Mouse (Mus musculus) liver, embryonic 12.5 days (tissue): Measurements from ENCODE around the gene Mup22. TPM values are rescaled to one million over a fixed set of nuclear protein-coding genes. Genes with fewer than 3 reads are reported as not detected.
"Not testable (repeated sequence)": the region's sequence is repeated elsewhere in the genome, so short reads cannot be mapped to it uniquely, and the experiment has no call there.

Source experiments
- ATAC-seq: fragments of 200-750 bp; cut with Nextera tagmentation; 2 replicates; pipeline ENCODE4 v1.8.0; 2017; ENCODE audit warnings: moderate number of reproducible peaks, mild to moderate bottlenecking, moderate library complexity
- H3K27ac ChIP-seq: fragments of 300-500 bp; sonication (generic); 2 replicates; pipeline ENCODE4 v1.5.1; 2016; ENCODE audit warnings: mild to moderate bottlenecking
- H3K27me3 ChIP-seq: fragments of 300-500 bp; sonication (generic); replicated peaks from 2 replicates; pipeline ENCODE4 v1.6.1; 2016; ENCODE audit warnings: mild to moderate bottlenecking, moderate library complexity
- H3K36me3 ChIP-seq: fragments of 300-500 bp; sonication (generic); 2 replicates; pipeline ENCODE4 v1.6.1; 2016; ENCODE audit warnings: mild to moderate bottlenecking, moderate library complexity
- H3K4me1 ChIP-seq: fragments of 300-500 bp; sonication (generic); 2 replicates; pipeline ENCODE4 v1.6.1; 2016
- H3K4me2 ChIP-seq: fragments of 300-500 bp; sonication (generic); 2 replicates; pipeline ENCODE4 v1.6.1; 2016; ENCODE audit warnings: mild to moderate bottlenecking, moderate library complexity
- H3K4me3 ChIP-seq: fragments of 300-500 bp; sonication (generic); 2 replicates; pipeline ENCODE4 v1.5.1; 2016; ENCODE audit warnings: mild to moderate bottlenecking, moderate library complexity
- H3K9ac ChIP-seq: fragments of 300-500 bp; sonication (generic); 2 replicates; pipeline ENCODE4 v1.6.1; 2016; ENCODE audit warnings: mild to moderate bottlenecking, moderate library complexity
- H3K9me3 ChIP-seq: fragments of 300-500 bp; sonication (generic); replicated peaks from 2 replicates; pipeline ENCODE4 v1.6.1; 2016; ENCODE audit warnings: mild to moderate bottlenecking, moderate library complexity
- WGBS: fragments of 180-500 bp; shearing (Covaris S2); methylation state at CpG from one replicate; pipeline ENCODE4 v1.1.7; 2016; ENCODE audit not compliant: insufficient replicate concordance; 5-methylcytosine and 5-hydroxymethylcytosine counted together
- polyA plus RNA-seq: library from polyadenylated mRNA; unstranded; fragments of >200 nt; fragmentation: Nextera tagmentation; extraction: Ambion mirVana; gene quantifications from 2 replicates; pipeline ENCODE4 v1.2.1, GENCODE M21; 2016

Gene Mup22
- polyA plus RNA-seq: not detected in 2 replicates

GRCm38 (mm10) chr4:60821363-60821762, at the start of gene Mup22:
Mup22 (minus strand) TSS chr4:60821463.
- H3K4me2 ChIP-seq, H3K27ac ChIP-seq, ATAC-seq, H3K4me3 ChIP-seq, H3K4me1 ChIP-seq, H3K36me3 ChIP-seq, H3K9me3 ChIP-seq, H3K9ac ChIP-seq, H3K27me3 ChIP-seq: not testable (repeated sequence)
- 73% methylated on average over 4 of the region's 4 CpGs for WGBS

GRCm38 (mm10) chr4:60840889-60841288, 19.6 kb upstream of the Mup22 start:
- not testable (repeated sequence) for H3K9ac ChIP-seq, H3K4me1 ChIP-seq, H3K36me3 ChIP-seq, ATAC-seq, H3K4me2 ChIP-seq, H3K9me3 ChIP-seq, H3K4me3 ChIP-seq, H3K27me3 ChIP-seq, H3K27ac ChIP-seq

Other genes starting within 250 kb of the Mup22 start
- not detected in 2 replicates for gene Mup10, start 239.3 kb downstream of the Mup22 start, polyA plus RNA-seq
- gene Mup11, start 159.1 kb downstream of the Mup22 start, polyA plus RNA-seq: not detected in 2 replicates
- not detected in 2 replicates for gene Mup12, start 80.1 kb downstream of the Mup22 start, polyA plus RNA-seq